8 mouse cellular contexts compared by ENCODE assay signal in the genomic region with DNA sequence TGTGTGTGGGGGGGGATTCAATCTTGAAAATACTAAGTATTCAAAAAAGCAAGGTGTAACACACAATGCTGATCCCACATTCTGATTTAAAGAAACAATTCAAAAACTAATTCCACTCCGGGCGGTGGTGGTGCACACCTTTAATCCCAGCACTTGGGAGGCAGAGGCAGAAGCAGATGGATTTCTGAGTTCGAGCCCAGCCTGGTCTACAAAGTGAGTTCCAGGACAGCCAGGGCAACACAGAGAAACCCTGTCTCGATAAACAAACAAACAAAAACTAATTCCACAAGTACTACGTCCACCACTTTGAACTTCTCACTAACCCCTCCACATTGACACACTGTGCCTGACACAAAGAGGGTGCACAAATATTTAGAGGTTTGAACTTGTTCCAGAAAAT. TPM values are rescaled to one million over a fixed set of nuclear protein-coding genes. Genes with fewer than 3 reads are reported as not detected.
DNase-seq lines count a peak whose midpoint lies in the region; ATAC-seq and TF ChIP-seq lines count a peak whose summit lies in the region.

No protein-coding gene starts in this region.

- peaks cover 29% of the 10 kb centered on the region for H3K36me3 ChIP-seq in heart, embryonic 12.5 days
- H3K36me3 ChIP-seq in liver, embryonic 12.5 days: peaks cover 37% of the 10 kb centered on the region
- H3K36me3 ChIP-seq in liver, embryonic 11.5 days (ENCODE audit: control insufficient read depth, insufficient read depth, low read length): no peaks in the 10 kb centered on the region
- H3K36me3 ChIP-seq in liver, embryonic 14.5 days (replicated peaks; ENCODE audit: control insufficient read depth, insufficient read depth, low read depth): peaks cover 20% of the 10 kb centered on the region
- 0 out of 2 replicates have a peak, but pooled peaks cover 10% of the 10 kb centered on the region for H3K36me3 ChIP-seq in neural tube, embryonic 15.5 days

- no peak for DNase-seq in heart, adult 8-10 months (ENCODE audit: low spot score)
- DNase-seq in liver, embryonic 11.5 days (ENCODE audit: low spot score): no peak
- DNase-seq in liver, embryonic 14.5 days (ENCODE audit: low read depth in 3 of 3, low spot score in 3 of 3): no peak
- no peak for DNase-seq in embryo, embryonic 9.5 days (ENCODE audit: extremely low spot score)
- no peak for DNase-seq in urinary bladder, postnatal 10 days (ENCODE audit: low spot score)

- no peak for TF ChIP-seq CTCF in liver, embryonic 14.5 days (IDR thresholded peaks at IDR 0.05; ENCODE audit: low read depth)

- ATAC-seq in heart, embryonic 12.5 days (ENCODE audit: insufficient number of reproducible peaks, low FRiP score): no peak
- no peak for ATAC-seq in liver, embryonic 12.5 days
- ATAC-seq in liver, embryonic 11.5 days (replicated peaks; ENCODE audit: low FRiP score): no peak
- no peak for ATAC-seq in liver, embryonic 14.5 days (ENCODE audit: insufficient read depth)
- no peak for ATAC-seq in neural tube, embryonic 15.5 days (ENCODE audit: low FRiP score)

- no peaks in the 10 kb centered on the region for H3K27me3 ChIP-seq in heart, embryonic 12.5 days (replicated peaks)
- no peaks in the 10 kb centered on the region for H3K27me3 ChIP-seq in liver, embryonic 12.5 days (replicated peaks)
- no peaks in the 10 kb centered on the region for H3K27me3 ChIP-seq in liver, embryonic 11.5 days (replicated peaks; ENCODE audit: control insufficient read depth, insufficient read depth, low read length)
- no peaks in the 10 kb centered on the region for H3K27me3 ChIP-seq in liver, embryonic 14.5 days (ENCODE audit: control insufficient read depth, insufficient read depth, low read length)
- H3K27me3 ChIP-seq in neural tube, embryonic 15.5 days (replicated peaks): no peaks in the 10 kb centered on the region

- H3K4me2 ChIP-seq in heart, embryonic 12.5 days: peak overlapping the region; percentile 30; the same call in 1 of the 2 replicates
- H3K4me2 ChIP-seq in liver, embryonic 12.5 days: peak overlapping the region; percentile 86
- H3K4me2 ChIP-seq in liver, embryonic 11.5 days: no peak overlapping the region
- peak overlapping the region; percentile 94 for H3K4me2 ChIP-seq in liver, embryonic 14.5 days (ENCODE audit: low read depth)
- peak overlapping the region; percentile 79 for H3K4me2 ChIP-seq in neural tube, embryonic 15.5 days

- H3K9ac ChIP-seq in heart, embryonic 12.5 days: no peak overlapping the region
- H3K9ac ChIP-seq in liver, embryonic 12.5 days: no peak overlapping the region
- no peak overlapping the region for H3K9ac ChIP-seq in liver, embryonic 11.5 days (ENCODE audit: low read depth, low read length)
- H3K9ac ChIP-seq in liver, embryonic 14.5 days (replicated peaks): no peak overlapping the region
- H3K9ac ChIP-seq in neural tube, embryonic 15.5 days (replicated peaks): no peak overlapping the region

- TF ChIP-seq EP300 in liver, embryonic 14.5 days (IDR thresholded peaks at IDR 0.05; ENCODE audit: low read depth): no peak

- H3K27ac ChIP-seq in heart, embryonic 12.5 days (ENCODE audit: poor library complexity, severe bottlenecking): peak overlapping the region; percentile 95; the same call in 1 of the 2 replicates
- peak overlapping the region; percentile 56 for H3K27ac ChIP-seq in liver, embryonic 12.5 days
- no peak overlapping the region for H3K27ac ChIP-seq in liver, embryonic 11.5 days (ENCODE audit: low read depth, low read length)
- H3K27ac ChIP-seq in liver, embryonic 14.5 days: peak overlapping the region; percentile 42
- H3K27ac ChIP-seq in neural tube, embryonic 15.5 days (replicated peaks): peak overlapping the region; percentile 80

- peaks cover 19% of the 10 kb centered on the region for H3K4me1 ChIP-seq in heart, embryonic 12.5 days (replicated peaks)
- peaks cover 51% of the 10 kb centered on the region for H3K4me1 ChIP-seq in liver, embryonic 12.5 days
- H3K4me1 ChIP-seq in liver, embryonic 11.5 days (replicated peaks; ENCODE audit: control insufficient read depth, insufficient read depth, low read length): peaks cover 27% of the 10 kb centered on the region
- H3K4me1 ChIP-seq in liver, embryonic 14.5 days (replicated peaks; ENCODE audit: control insufficient read depth in 2 of 2, insufficient read depth in 2 of 2, low read length in 1 of 2): peaks cover 26 to 36% of the 10 kb centered on the region in 2 experiments
- peaks cover 33% of the 10 kb centered on the region for H3K4me1 ChIP-seq in neural tube, embryonic 15.5 days

- H3K9me3 ChIP-seq in heart, embryonic 12.5 days (replicated peaks): no peaks in the 10 kb centered on the region
- H3K9me3 ChIP-seq in liver, embryonic 12.5 days (replicated peaks): no peaks in the 10 kb centered on the region
- H3K9me3 ChIP-seq in liver, embryonic 11.5 days (ENCODE audit: control insufficient read depth, low read length): no peaks in the 10 kb centered on the region
- H3K9me3 ChIP-seq in liver, embryonic 14.5 days (ENCODE audit: control insufficient read depth, low read length): no peaks in the 10 kb centered on the region
- no peaks in the 10 kb centered on the region for H3K9me3 ChIP-seq in neural tube, embryonic 15.5 days (replicated peaks)

- WGBS in heart, embryonic 12.5 days: 82% methylated on average over 5 of the region's 5 CpGs
- WGBS in liver, embryonic 12.5 days (ENCODE audit: insufficient replicate concordance): 86% methylated on average over 5 of the region's 5 CpGs
- WGBS in liver, embryonic 11.5 days: 83% methylated on average over 5 of the region's 5 CpGs
- 81% methylated on average over 5 of the region's 5 CpGs for WGBS in liver, embryonic 14.5 days (ENCODE audit: insufficient replicate concordance)
- WGBS in neural tube, embryonic 15.5 days: 89% methylated on average over 5 of the region's 5 CpGs

- H3K4me3 ChIP-seq in heart, embryonic 12.5 days: 0 out of 2 replicates have a peak overlapping the region, but pooled peaks have one; percentile 59
- H3K4me3 ChIP-seq in liver, embryonic 12.5 days: peak overlapping the region; percentile 14; the same call in 1 of the 2 replicates
- no peak overlapping the region for H3K4me3 ChIP-seq in liver, embryonic 11.5 days (ENCODE audit: low read depth, low read length)
- no peak overlapping the region; a peak in 1 of 4 replicates for H3K4me3 ChIP-seq in liver, embryonic 14.5 days (ENCODE audit: insufficient read depth in 1 of 2, low read depth in 2 of 2, low read length in 2 of 2)
- H3K4me3 ChIP-seq in neural tube, embryonic 15.5 days (replicated peaks): no peak overlapping the region

RNA-seq across cellular contexts. Expression of a gene that starts 4.7 kb away (rescaled TPM):
- 69.3 and 70.9 TPM in 2 replicates for polyA plus RNA-seq in heart, embryonic 12.5 days (2016; fragmentation: Nextera tagmentation; extraction: Ambion mirVana)
- total RNA-seq in heart, adult 8-10 months (2022): 10 to 100 TPM; 59.8 to 73.0 (median 62.5) TPM
- polyA plus RNA-seq in liver, embryonic 12.5 days (2016; fragmentation: Nextera tagmentation; extraction: Ambion mirVana): 31.6 and 33.4 TPM in 2 replicates
- 21.6 and 22.5 TPM in 2 replicates for polyA plus RNA-seq in liver, embryonic 11.5 days (2014; fragmentation: Nextera tagmentation; extraction: Ambion mirVana)
- 13.8 and 18.7 TPM in 2 replicates for polyA plus RNA-seq in liver, embryonic 14.5 days (2012; rRNA removed)
- polyA plus RNA-seq in liver, embryonic 14.5 days (2014; fragmentation: Nextera tagmentation; extraction: Ambion mirVana): 27.4 and 29.6 TPM in 2 replicates
- polyA plus RNA-seq in neural tube, embryonic 15.5 days (2015; fragmentation: Nextera tagmentation; extraction: Ambion mirVana): 47.9 and 53.9 TPM in 2 replicates

Comparison
In these comparisons a context has a peak if more than half of its experiments do, and no peak if none do; other contexts are left out.
1. H3K4me3 ChIP-seq: peak in heart, embryonic 12.5 days (single experiment) and liver, embryonic 12.5 days (single experiment); none in liver, embryonic 11.5 days (single experiment), liver, embryonic 14.5 days (0 of 2) and neural tube, embryonic 15.5 days (single experiment).